Mouse (Mus musculus) cerebellum, postnatal 14 days (tissue): Measurements from ENCODE around the gene Prl7a2.

Source experiments
- DNase-seq, 2 experiments: peaks; one replicate each; pipeline ENCODE4 v3.0.0; 2021; ENCODE audit warnings: mixed read lengths in 2 of 2

Prl7a2 gene

DNA sequence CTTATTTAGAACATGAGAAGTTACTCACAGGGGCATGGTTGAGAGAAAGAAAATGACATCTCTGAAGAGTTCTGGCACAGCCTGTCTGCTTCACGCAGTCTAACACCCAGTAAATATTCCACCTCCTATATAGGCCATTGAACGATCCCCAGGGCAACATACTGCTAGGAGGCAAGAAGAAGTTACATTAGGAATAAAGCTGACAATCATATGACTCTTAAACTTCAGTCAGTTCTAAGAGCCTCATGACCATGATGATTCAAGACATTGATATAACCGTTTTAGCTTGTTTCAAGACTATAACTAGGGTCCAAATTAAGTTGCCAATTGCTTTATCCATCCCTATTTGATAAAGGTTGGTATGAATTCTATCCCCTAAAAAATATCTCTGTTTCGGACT lies at the start of gene Prl7a2:
Gene Prl7a2, minus strand, starts transcription at position 101 of the 400 bp plus-strand sequence.
- DNase-seq: no peak

DNA sequence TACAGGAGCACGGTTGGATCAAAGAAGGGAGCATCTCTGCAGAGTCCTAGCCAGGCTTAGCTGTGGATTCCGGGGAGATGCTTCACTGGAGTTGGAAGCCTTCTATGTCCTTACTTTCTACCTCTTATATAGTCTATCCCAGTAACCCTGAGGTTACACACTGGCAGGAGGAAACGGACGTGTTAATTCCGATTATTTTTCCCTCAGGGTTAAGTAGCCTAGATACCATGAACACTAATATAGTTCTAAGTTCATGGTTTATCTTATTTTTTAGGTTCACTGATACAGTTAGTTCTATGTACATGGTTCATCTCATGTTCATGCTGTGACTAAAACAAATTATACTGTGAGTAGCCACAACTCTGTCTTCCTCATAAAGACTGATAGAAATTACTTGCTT lies 48.8 kb upstream of the Prl7a2 start, which contains the start of gene Prl7d1:
Gene Prl7d1, minus strand, starts transcription at position 101 of the 400 bp plus-strand sequence.
- no peak for DNase-seq

DNA sequence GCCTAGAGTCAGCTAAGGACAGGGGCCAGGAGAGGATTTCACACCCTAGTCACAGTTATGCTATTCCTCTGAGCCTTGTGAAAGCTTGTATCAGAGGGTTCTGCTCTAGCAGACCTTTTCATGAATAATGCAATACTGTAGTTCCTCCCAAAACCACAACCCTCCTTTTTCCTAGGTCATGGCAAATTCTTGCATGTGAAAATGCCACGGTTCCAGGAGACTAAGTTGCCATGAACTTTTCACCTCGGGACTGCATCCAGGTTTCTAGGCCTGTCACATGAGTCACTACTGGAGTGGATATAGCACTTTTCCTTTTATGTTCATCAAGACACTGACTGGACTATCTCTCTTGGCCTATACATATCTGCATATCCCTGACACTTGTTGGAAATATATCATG lies 38.7 kb upstream of the Prl7a2 start:
- DNase-seq: no peak

DNA sequence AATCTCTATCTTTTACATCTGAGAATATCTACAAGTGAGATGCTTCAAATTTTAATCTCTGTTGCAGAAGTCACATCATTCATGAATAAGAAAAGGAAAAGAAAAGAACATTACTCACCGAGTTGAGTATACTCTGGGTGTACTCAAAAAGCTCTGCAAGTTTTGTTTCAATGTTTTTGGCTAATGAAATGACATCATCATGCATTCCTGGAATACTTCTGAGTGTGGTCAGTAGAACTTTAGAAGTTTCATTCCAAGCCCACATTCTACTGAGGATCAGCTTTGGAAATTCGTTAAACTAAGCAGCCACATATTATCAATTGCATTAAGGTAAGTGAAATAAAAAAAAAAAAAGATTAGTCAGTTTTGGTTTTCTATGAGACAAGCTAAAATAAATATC lies 7.1 kb downstream of the Prl7a2 start:
- no peak for DNase-seq

DNA sequence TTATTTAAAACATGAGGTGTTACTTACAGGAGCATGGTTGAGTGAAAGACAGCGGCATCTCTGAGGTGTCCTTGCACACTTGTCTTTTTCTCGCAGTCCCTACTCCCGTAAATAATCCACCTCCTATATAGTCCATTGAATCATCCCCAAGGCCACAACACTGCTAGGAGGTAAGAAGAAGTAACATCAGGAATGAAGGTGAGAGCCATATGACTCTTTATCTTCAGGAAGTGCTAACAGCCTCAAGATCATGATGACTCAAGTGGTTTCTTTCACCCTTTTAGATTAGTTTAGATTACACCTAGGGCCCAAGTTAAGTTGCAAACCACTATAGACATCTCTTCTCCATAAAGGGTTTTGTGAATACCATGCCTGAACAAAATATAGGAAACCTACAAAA lies 25.4 kb downstream of the Prl7a2 start, which contains the start of gene Prl7a1:
Gene Prl7a1, minus strand, starts transcription at position 101 of the 400 bp plus-strand sequence.
- DNase-seq: no peak

DNA sequence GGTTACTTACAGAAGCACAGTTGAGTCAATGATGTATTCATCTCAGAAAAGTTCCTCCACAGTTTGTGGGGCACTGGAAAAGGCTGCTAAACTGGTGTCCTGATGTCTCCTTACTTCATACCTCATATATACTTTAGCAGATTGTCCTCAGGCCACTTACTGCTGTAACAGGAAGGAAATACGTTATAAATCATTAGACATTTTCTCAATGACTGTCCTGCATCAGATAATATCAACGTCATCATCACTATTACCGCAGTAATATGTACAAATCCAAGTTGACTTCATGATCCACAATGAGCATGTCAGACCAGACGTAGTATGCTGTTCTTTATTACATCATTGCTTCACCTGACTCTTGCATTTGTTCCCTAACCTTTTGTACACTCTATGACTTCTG lies 57.4 kb downstream of the Prl7a2 start, which contains the start of gene Prl7b1:
Gene Prl7b1, minus strand, starts transcription at position 101 of the 400 bp plus-strand sequence.
- no peak for DNase-seq
